Mouse (Mus musculus) thymus, postnatal 14 days (tissue): Measurements from ENCODE around the gene Smim1.
A peak's percentile ranks its signal among the peaks of the same experiment; 100 is the strongest.

ENCODE experiments used
- DNase-seq: peaks from one replicate; pipeline ENCODE4 v3.0.0; 2021

Gene Smim1

GRCm38 (mm10) chr4:154015476-154015875, 10.6 kb downstream of the Smim1 start:
- no peak for DNase-seq

GRCm38 (mm10) chr4:154012132-154012882, 13.7 kb downstream of the Smim1 start:
- peak; percentile 47 for DNase-seq

GRCm38 (mm10) chr4:154011646-154012089, 14.4 kb downstream of the Smim1 start, which contains the start of gene Lrrc47:
Lrrc47 (plus strand) TSS chr4:154011731.
- DNase-seq, result peak; percentile 83

- DNase-seq, result peak; percentile 21
Observed at GRCm38 (mm10) chr4:154010907-154011645, 15.0 kb downstream of the Smim1 start.

- no peak for DNase-seq
Observed at GRCm38 (mm10) chr4:154007759-154008158, 18.3 kb downstream of the Smim1 start.

- no peak for DNase-seq
Observed at GRCm38 (mm10) chr4:154006264-154006663, 19.8 kb downstream of the Smim1 start.

- DNase-seq, result no peak
Observed at GRCm38 (mm10) chr4:154005488-154005887, 20.5 kb downstream of the Smim1 start.

GRCm38 (mm10) chr4:153993505-153993904, 32.5 kb downstream of the Smim1 start:
- DNase-seq, result no peak

- DNase-seq, result no peak
Observed at GRCm38 (mm10) chr4:153992715-153993114, 33.3 kb downstream of the Smim1 start.

- DNase-seq, result no peak
Observed at GRCm38 (mm10) chr4:153980470-153980869, 45.6 kb downstream of the Smim1 start.

- DNase-seq, result no peak
Observed at GRCm38 (mm10) chr4:153979243-153979642, 46.8 kb downstream of the Smim1 start.

GRCm38 (mm10) chr4:153975768-153976167, 50.3 kb downstream of the Smim1 start:
- DNase-seq, result peak; percentile 10

GRCm38 (mm10) chr4:153975292-153975662, 50.8 kb downstream of the Smim1 start:
- DNase-seq, result no peak

- DNase-seq, result peak; percentile 93
Observed at GRCm38 (mm10) chr4:153974431-153975291, 51.4 kb downstream of the Smim1 start, which contains the start of the genes Dffb and Cep104. Dffb (minus strand) TSS chr4:153975126. Cep104 (plus strand) TSS chr4:153975194.
